Mouse (Mus musculus): ENCODE data around the gene Gm44511.

Gm44511 gene

GRCm38 (mm10) chr6:128826132-128826531, at the start of gene Gm44511, which contains the start of gene Klrb1b:
Gene Gm44511, minus strand, starts transcription at chr6:128826315.
Gene Klrb1b, minus strand, starts transcription at chr6:128826331.
- no peak for DNase-seq

- no peak for DNase-seq
Measured at GRCm38 (mm10) chr6:128871910-128872610, 45.9 kb upstream of the Gm44511 start.

GRCm38 (mm10) chr6:128868861-128869260, 42.7 kb upstream of the Gm44511 start:
- DNase-seq: no peak

- DNase-seq: no peak
Measured at GRCm38 (mm10) chr6:128857976-128858375, 31.9 kb upstream of the Gm44511 start.

- DNase-seq: peak; percentile 86 to 90
Measured at GRCm38 (mm10) chr6:128856250-128856649, 30.1 kb upstream of the Gm44511 start.

- no peak for DNase-seq
Measured at GRCm38 (mm10) chr6:128855477-128855876, 29.4 kb upstream of the Gm44511 start.

GRCm38 (mm10) chr6:128854895-128855294, 28.8 kb upstream of the Gm44511 start:
- DNase-seq: no peak

- DNase-seq: peak; percentile 79 to 84
Measured at GRCm38 (mm10) chr6:128854024-128854820, 28.1 kb upstream of the Gm44511 start.

GRCm38 (mm10) chr6:128852766-128853165, 26.7 kb upstream of the Gm44511 start:
- no peak for DNase-seq

GRCm38 (mm10) chr6:128851151-128851550, 25.0 kb upstream of the Gm44511 start:
- no peak for DNase-seq

GRCm38 (mm10) chr6:128850671-128851070, 24.6 kb upstream of the Gm44511 start:
- no peak for DNase-seq

GRCm38 (mm10) chr6:128849902-128850301, 23.8 kb upstream of the Gm44511 start:
- DNase-seq: peak; percentile 75 to 77

- no peak for DNase-seq
Measured at GRCm38 (mm10) chr6:128847401-128847800, 21.3 kb upstream of the Gm44511 start.

GRCm38 (mm10) chr6:128845998-128846542, 20.0 kb upstream of the Gm44511 start:
- DNase-seq: no peak

GRCm38 (mm10) chr6:128845319-128845979, 19.3 kb upstream of the Gm44511 start:
- peak; percentile 93 to 94 for DNase-seq

GRCm38 (mm10) chr6:128844586-128845080, 18.5 kb upstream of the Gm44511 start:
- no peak for DNase-seq

- DNase-seq: peak; percentile 17 to 35
Measured at GRCm38 (mm10) chr6:128844131-128844530, 18.0 kb upstream of the Gm44511 start.

GRCm38 (mm10) chr6:128843479-128843992, 17.4 kb upstream of the Gm44511 start:
- peak; percentile 77 to 85 for DNase-seq

- peak; percentile 87 to 92 for DNase-seq
Measured at GRCm38 (mm10) chr6:128842945-128843478, 16.9 kb upstream of the Gm44511 start.

- no peak for DNase-seq
Measured at GRCm38 (mm10) chr6:128842356-128842944, 16.3 kb upstream of the Gm44511 start.

- DNase-seq: no peak
Measured at GRCm38 (mm10) chr6:128841327-128842089, 15.4 kb upstream of the Gm44511 start.

All from kidney, postnatal 4 days (tissue).